Mouse (Mus musculus): ENCODE results near the gene Topbp1.

The Topbp1 gene

DNA sequence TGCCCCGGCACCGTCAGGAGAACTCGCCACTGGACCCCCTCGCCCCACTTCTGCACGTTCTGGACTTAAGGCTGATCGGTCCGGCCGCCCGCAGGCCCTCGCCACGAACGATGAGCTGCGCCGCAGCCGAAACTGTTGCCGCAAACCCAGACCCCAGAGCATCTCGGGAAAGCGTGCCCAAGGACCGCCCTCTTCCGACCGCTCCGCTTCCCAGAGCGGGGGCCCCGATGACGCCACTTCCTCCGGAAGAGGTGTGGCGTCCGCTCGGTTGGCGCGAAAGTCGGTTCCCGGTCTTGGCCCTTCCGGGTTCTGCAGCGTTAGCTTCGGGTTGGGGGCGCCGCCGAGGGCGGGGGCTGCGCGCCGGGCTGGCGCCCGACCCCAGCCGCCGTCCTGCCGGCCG lies at the start of gene Topbp1, which contains the start of gene 1300017J02Rik:
Gene Topbp1 (plus strand): TSS at position 289 of the 400 bp plus-strand sequence.
Gene 1300017J02Rik (minus strand): TSS at position 156 of the 400 bp plus-strand sequence.
- peak; percentile 96 for DNase-seq

DNA sequence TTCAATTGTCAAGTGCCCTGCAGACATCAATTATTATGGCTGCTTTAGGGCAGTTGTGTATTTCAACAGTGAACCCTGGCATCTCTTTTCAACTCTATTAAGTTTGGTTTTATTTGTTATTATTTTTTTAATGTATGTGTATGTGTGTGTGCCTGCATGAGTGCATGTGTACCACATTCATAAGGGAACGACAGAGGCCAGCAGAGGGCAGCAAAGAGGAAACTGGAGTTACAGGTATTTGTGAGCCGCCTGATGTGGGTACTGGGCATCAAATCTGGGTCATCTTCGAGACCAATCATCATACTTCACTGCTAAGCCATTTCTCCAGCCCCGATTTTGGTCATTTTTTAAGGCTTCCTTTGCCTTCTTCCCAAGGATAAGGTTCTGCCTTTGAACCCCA lies 39.2 kb upstream of the Topbp1 start:
- DNase-seq: no peak

DNA sequence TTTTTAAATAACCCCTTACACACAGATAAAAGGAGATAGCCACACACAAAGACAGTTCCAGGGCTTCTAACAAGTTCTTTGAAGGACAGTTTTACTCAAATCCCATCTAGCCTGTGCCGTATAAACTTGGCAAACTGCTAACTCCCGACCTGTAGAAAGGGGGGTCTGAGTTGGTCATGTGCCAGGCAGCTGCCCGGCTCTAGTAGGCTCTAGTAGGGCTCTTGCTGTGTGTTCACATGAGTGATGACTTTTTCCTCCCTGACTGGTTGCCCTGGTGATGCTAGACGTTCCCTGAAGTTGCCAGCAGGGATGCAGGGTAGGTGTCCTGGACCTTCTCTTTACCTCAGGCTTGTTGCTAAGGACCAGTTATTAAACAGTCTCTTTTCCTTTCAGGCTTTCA lies 33.9 kb upstream of the Topbp1 start:
- DNase-seq: no peak

DNA sequence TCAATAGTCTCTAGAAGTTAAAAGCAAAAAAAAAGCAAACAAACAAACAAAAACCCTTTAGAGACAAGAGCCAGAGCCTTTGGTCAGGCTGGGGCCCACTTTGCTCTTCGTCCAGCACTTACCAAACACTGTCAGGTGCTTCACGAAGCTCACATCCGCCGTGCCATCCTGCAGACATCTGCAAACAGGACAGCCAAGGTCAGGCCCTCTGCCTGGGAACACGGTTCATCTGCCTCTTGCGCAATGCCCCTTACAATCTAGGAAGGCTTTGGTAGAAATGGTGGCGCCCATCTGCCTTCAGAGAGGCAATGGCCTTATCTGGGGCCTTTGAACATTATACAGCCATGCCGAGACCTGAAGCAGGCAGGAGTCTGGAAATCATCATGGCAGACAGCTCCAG lies 30.2 kb upstream of the Topbp1 start:
- DNase-seq: no peak

DNA sequence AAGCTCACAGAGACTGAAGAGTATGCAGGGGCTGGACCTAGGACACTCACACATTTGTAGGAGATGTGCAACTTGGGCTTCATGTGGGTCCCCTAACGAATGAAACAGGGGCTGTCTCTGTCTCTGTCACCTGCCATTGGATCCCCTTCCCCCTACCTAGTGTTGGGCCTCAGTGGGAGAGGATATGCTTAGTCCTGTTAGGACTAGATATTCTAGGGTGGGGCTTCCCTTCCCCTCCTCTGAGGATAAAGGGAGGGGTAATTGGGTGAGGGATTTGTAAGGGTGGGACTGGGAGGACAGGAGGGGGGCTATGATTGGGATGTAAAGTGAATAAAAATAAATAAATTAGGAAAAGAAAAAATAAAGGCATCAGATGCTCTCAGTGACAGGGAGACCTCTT lies 29.3 kb upstream of the Topbp1 start:
- no peak for DNase-seq

DNA sequence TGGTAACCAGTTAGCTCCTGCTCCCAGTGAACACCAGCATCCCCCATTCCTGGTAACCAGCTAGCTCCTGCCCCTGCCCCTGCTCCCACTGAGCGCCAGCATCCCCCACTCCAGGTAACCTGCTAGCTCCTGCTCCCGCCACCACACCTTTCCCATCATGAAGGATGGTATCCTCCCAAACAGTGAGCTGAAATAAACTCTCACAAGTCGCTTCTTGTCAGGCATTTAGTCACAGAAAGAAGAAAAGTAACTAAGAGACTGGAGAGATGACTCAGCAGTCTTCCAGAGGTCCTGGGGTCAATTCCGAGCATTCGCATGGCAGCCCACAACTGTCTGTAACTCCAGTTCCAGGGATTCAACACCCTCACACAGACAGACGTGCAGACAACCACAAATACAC lies 28.1 kb upstream of the Topbp1 start:
- no peak for DNase-seq

DNA sequence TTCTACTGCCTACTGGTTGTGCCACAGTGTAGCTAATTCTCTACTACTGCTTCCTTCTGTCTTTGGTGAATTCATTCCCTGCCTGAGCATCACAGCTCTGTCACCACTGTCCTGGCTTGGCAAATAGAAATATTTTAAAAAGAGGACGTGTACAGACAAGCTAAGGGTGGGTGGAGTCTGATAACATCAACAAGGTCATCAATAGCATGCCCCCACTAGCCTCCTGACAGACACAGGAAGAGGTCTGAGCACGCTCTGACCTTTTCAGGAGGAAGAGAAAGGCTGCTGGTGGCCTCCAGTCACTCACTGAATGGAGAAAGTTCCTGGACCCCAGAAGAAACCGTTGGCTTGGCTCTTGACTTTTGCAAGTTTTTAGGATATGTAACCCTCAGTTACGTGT lies 18.6 kb upstream of the Topbp1 start:
- DNase-seq: no peak

DNA sequence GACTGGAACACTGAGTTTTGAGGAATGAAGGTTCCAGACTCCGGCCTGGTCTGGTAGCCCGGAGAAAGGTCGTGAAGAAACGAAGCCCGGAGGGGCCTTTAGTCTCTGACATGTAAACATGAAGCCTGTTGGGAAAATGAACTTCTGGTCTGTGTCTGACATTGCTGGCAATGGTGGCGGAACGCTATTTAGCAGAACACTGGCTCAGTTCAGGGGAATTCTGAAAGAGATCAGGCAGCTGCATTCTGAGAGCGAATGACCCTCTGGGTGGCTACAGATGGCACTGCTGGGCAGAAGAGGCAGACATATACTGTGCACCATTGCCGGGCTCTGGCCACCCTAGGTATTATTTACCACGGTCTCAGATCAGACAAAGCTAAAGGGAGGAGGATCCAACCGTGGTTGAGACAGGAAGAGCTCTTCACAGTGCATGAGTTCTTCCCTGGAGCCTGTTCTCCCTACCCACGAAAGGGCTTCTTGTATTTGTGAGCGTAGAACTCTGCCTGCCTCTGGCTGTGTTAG lies 18.1 kb upstream of the Topbp1 start:
- no peak for DNase-seq

DNA sequence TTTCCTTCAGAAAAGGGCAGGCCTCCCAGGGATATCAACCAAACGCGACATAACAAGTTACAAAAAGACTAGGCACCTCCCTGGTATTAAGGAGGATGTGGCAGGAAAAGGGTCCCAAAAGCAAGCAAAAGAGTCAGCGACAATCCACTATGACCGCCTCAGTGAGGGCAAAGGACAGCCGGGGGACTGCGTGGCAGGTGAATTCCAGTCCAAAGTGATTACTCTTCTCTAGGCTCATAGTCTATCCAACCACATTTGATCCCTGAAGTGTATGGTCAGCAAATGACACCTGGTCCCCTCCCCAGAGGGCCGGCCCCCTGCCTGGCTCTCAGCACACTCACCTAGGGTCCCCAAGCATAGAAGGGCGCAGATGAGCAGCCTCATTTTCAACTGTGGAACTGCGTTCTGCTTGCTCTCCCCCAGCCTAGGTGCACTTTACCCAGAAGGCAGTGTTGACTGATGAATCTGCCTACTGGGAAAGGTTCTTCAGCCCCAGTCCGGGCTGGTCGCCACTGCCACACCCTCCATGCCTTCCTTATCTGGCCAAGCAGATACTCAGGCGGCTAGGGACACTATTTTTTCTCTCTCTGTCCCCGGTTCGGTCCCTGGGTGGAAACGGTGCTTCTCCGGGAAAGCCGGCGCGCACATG lies 17.1 kb upstream of the Topbp1 start:
- DNase-seq: no peak

DNA sequence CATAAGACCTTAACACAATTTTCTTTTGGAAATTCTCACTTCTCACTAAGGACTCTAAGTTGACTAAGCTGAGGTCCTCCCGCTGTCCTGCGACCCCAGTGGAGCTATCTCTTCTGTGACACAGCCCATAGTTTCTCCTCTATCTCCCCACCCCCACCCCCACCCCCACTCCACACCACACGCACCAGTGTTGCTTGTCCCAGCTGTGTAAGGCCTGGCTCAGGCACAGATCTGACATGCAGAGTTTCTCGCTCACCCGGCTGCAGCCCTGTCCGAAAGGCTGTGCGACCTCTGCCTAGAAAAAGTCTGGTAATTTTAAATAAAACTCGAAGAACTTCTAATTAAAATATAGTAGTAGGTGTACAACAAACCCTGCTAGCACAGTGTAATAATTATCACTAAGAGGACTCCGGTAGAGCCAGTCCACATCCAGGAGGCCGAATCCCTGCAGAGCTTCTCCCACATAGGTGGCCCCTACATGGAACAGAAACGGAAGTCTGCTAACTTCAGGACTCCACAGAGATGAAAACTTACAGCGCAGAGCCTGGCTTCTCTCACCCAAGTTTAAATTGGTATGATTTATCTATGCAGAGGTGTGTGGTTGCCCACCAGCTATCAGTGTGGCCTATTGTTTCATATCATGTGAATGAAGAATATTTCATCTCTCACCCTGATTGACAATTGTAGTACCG lies 16.4 kb upstream of the Topbp1 start:
- DNase-seq: no peak

DNA sequence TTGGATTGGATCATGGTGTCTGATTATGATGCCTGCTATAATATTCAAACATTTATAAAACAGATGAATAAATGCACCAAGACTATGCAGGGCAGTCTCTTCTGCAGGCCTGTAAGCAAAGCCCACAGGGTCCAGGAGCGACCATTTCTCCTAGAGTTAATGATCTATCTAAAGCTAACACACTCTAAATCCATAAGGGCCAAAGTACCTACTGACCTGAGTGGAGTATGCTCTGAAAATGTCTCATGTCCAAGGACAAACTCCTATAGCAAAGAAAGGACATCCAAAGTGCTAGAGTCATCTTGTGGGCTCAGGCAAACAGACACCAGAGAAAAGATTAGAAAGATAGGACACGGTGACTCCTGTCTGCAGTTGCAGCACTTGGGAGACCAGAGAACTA lies 10.5 kb upstream of the Topbp1 start:
- DNase-seq: no peak

DNA sequence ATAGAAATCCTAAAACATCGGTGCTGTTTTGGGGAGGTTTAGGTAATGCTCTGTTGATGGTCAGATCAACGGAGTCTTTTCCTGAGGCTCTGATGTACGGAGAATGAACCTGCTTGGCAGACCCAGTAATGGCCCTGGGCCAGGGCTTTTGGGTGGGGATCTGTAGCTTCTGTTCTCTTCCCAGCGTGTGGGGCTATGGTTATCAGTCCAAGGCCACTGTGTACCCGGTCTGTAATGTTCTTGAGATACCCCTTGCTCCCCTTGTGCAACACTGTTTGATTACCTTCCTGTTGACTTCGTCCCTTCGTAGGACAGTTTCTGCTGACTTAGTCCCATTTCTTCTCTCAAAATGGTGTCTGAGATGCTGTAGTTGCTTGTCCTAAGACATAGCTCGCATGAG lies 3.9 kb upstream of the Topbp1 start:
- DNase-seq: no peak

DNA sequence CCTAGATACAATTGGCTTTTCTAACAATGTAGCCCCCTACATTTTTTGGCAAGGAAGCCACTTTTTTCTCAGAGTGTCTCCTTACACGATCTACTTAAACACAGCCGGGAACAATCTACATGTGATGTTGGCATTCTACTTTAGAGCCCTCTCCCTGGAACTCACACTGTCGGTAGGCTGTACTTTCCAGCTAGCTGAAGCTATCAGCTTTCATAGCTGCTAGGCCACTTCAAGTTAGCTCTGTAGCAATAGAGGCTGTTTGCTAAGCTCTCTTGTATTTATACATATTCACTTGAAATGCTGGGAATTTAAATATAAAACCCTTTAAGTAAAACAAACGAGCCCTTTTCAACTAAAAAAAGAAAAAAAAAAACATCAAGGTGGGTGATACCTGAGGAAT lies 2.8 kb upstream of the Topbp1 start:
- DNase-seq: no peak

DNA sequence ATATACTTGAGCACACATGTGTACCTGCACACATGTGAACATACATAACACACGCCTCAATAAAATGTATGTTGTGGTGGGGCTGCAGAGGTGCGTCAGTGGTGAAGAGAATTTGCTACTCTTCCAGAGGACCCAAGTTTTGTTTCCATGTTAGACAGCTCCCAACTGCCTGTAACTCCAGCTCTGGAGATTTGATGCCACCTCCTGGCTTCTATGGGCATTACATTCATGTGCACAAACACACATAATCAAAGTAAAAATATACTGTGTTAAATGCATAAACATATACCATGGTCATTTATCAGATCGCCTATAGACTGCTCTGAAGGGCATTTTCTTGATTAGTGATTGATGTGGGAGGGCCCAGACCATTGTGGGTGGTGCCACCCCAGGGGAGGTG lies 2.3 kb upstream of the Topbp1 start:
- peak; percentile 84 for DNase-seq

DNA sequence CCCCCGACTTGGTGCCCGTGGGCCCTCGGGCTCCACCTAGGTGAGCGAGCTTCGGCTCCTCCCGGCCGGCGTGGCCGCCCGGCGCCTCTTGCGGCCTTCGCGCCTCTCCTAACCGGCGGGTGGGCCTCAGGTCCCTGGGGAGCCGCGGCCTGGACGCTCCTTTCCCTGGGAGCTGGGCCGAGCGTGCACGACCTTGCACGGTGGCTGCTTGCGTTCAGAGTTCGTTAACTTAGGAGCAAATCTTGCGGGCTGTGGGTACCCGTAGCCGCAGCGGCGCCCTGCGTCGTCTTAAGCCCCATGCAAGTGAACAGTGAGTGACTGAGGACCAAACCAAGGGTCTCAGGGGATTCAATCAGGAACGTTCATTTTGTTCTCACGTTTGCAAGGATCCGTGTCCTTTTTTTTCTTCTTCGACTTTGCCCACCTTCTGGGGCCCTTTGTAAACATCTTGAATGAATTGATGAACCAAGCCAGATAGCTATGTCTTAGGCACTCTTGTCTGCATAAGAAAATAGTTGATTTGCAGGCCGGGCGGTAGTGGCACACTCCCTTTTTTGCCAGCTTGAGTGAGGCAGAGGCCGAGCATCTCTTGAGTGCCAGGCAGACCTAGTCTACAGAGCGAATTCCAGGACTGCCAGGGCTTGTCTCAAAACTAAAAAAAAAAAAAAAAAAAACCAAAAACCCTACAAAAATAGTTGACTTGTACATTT lies 472 bp downstream of the Topbp1 start:
- no peak for DNase-seq

DNA sequence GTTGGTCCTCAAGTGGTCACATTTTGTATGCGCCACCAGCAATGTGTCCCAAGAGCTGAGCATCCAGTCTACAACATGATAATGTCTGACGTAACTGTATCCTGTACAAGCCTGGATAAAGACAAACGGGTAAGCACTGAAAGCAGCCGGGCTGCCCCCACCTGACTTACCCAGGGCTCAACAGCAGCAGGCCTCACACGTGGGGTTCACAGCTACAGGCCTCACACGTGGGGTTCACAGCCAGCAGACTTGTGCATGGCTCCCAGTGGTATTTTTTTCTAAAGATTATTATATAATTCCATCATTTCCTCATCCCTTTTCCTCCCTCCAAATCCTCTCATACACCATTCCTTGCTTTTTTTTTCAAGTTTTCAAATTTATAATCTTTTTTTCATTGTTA lies 4.8 kb downstream of the Topbp1 start:
- no peak for DNase-seq

DNA sequence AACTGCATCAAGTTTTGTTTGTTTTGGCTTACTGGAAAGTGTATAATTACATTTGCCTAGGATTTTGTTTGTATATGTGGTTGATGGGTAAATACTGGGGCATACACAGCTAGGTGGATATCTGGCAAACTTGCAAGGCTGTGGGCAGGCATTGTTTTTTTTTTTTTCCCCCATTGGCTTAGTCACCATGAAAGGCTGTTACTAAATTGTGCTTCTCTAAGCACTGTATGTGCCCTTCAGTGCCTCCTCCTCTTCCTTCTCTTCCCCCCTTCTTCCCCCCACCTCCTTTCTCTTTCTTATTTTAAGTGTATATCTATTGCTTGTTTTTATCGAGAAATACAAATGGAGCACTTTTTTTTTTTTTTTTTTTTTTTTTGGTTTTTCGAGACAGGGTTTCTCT lies 19.7 kb downstream of the Topbp1 start:
- no peak for DNase-seq

DNA sequence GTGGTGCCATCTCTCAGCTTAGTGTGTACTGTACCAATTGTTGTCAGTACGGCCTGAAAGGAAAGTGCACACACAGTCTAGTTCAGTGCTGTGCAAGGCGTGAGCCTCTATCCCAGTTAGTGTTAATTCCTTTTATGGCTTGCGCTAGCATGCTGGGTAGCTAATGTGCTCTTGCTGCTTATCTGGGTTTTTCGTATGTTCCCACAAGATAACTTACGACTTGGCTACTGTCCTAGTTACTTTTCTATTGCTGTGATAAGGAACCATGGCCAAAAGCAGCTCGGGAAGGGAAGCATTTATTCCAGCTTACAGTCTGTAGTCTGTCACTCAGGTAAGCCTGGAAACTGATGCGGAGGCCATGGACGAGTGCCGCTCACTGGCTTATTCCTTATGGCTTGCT lies 21.4 kb downstream of the Topbp1 start:
- DNase-seq: no peak

DNA sequence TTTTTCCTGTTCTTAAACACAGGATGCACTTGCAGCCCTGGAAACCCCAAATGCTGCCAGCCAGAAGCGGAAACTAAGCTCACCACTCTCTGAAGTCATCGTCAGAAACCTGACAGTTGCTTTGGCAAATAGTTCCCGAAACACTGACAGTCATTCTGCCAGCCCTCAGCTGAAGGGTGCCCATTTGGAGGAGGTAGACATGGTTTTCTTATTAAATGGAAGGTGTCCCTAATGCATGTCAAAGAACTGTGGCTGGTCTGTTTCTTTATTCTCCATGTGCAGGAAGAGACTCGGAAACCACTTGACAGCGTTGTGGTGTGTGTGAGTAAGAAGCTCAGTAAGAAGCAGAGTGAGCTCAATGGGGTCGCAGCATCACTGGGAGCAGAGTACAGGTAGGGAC lies 27.6 kb downstream of the Topbp1 start:
- DNase-seq: no peak

DNA sequence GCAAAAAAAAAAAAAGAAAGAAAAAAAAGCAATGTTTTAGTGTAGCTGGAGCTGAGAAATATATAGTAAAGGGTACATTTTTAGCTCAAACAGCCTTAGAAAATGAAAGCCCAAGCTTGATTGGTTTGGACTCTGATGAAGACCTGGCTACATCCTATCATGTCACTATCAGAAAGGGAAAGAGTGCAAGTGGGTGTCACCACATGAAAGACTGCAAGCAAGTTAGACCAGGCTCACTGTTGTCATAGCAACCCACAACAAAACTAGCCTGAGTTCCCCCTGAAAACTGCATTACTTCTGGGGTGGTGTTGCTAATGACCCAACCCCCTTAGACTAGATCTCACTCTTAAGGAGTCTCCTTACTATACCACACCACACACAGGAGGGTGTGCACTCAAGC lies 31.9 kb downstream of the Topbp1 start:
- DNase-seq: no peak

DNA sequence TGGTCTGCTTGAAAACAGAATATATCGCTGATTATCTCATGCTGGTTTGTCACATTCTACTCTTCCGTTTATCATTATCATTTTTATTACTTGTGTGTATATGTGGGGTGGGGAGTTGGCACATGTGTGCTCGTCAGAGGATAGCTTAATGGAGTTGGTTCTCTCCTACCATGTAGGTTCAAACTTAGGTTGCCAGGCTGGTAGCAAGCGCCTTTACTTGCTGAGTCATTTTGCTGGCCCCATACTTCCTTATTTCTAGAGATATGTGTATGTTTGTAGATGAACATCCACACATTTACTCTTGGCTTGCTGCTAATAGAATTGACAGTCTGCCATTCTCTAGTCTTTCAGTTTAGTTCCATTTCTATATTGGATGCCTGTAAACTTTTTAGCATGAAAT lies 42.0 kb downstream of the Topbp1 start:
- no peak for DNase-seq

DNA sequence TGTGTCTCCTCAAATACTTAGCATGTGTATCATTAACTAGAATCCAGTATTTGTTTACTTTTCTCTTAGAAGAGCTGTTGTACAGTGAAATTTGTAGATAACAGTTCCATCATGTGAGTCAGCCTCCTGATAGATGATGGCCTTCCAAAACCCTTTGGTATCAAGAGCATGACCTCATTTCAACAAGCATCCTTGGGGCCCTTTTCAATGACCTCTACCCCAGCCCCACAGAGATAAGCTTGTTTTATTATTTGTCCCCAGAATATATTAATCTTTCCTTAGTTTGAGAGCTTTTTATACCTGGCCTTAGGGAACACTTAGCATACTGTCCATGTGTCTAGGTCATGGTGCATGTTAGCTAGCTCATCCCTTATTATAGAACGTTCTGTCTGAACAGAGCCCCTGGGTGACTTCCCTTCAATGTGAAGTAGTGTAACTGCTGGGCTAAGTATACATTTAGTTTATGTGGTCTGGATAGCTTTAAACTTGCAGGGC lies 43.0 kb downstream of the Topbp1 start:
- DNase-seq: no peak

DNA sequence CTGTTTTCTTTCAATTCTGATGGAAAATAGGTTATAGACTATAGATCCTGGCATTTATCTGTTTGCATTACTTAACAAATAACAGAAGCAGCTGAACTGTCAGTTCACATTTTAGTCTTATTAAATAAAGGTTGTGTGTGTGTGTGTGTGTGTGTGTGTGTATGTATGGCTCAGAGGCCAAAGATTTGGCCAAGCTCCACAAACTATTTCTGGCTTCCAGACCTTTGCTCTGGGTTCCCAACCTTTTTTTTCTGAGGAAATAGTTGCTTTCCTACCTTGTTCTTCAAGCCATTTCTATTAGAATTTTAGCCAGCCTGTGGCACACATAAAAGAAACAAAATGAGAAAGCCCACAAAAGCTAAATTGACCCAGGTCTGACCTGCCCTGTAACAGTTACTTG lies 43.8 kb downstream of the Topbp1 start:
- no peak for DNase-seq
